Mouse (Mus musculus) olfactory bulb, adult 2 months (tissue): Measurements from ENCODE around the gene Guca2a.

Experiments
- CTCF ChIP-seq: fragments of 200-500 bp; IDR thresholded peaks from 2 replicates; pipeline ENCODE4 v1.5.1; 2012; ENCODE audit warnings: low read depth, mild to moderate bottlenecking, low read length, moderate library complexity; ENCODE audit not compliant: insufficient read depth
- POLR2A ChIP-seq: fragments of 200-500 bp; IDR thresholded peaks from 2 replicates; pipeline ENCODE4 v1.6.1; 2012; ENCODE audit warnings: mild to moderate bottlenecking, low read depth, low read length, moderate library complexity; ENCODE audit not compliant: insufficient read depth

- TF ChIP-seq POLR2A = no peak
- no peak for TF ChIP-seq CTCF
These were observed 11.3 kb upstream of the Guca2a start for GRCm38 (mm10) chr4:119626081-119626645.
